Mouse (Mus musculus) megakaryocyte, adult 5-6 weeks (primary cell): ENCODE measurements around the gene Sphk1. TPM values are rescaled to one million over a fixed set of nuclear protein-coding genes. Genes with fewer than 3 reads are reported as not detected.

ENCODE experiments used
- ATAC-seq: 2 replicates; pipeline ENCODE4 v1.8.0; 2016; ENCODE audit warnings: mild to moderate bottlenecking, inconsistent platforms; ENCODE audit not compliant: poor library complexity, severe bottlenecking
- total RNA-seq, 2 experiments: library from RNA; stranded (forward) in 1 of 2; stranded (reverse) in 1 of 2; fragments of 153-499, 151-499 nt in 1 of 2; fragments of 221-1000, 200-1000 nt in 1 of 2; gene quantifications; 2 replicates each; pipeline versions ENCODE4 v1.2.3 to v1.2.4; 2015 to 2017

The Sphk1 gene
- total RNA-seq, 2 experiments from 2014 or later, result 0.60 to 1.7 TPM

DNA sequence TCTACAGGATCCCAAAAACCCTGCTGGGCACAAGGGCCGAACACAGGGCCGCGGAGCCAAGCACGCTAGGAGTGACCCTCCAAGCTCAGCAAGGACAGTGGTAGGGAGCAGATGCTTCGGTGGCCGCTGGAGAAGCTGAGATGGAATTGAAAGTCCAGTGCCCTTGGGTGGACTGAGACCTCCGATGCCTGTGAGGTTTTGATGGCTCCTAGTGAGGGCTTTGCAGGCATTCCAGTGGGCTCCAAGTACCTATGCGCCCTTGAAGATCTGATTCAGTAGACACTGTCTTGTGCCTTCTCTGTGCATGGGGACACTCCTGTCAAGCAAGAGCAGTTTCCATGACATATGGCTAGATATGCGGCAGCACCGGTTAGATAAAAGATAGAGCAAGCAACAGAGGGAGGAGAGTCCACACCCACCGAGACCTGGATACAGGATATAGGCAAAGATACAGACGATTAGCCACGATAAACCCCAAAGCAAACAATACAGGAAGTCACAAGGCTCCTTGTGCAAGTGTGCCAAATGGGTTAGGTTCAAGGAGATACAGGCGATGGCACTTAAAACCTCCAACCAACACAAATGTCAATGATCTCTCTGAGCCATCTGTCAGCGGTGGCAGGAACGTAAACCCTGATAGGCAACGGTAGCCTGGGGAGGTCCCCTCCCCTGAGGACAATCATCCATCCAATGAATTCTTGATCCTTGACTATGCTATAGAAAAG is 24.4 kb upstream of the Sphk1 start:
- ATAC-seq, result peak; percentile 51

DNA sequence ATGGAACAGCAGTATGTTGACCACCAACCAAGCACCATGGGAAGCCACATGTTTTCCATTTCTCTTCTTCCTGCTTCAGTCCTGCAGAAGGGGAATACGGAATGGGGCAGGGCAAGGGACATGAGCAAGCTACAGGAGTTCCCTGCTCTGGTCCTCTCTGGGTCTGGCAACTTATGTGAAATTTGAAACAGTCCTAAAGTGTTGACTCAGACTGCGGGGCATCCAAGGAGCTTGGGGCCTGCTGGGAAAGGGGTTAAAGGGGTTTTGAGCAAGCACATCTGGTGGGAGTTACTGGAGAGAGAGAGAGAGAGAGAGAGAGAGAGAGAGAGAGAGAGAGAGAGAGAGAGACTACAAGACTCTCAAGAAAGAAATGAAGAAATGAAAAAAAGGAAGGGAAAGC is 22.0 kb upstream of the Sphk1 start:
- no peak for ATAC-seq

DNA sequence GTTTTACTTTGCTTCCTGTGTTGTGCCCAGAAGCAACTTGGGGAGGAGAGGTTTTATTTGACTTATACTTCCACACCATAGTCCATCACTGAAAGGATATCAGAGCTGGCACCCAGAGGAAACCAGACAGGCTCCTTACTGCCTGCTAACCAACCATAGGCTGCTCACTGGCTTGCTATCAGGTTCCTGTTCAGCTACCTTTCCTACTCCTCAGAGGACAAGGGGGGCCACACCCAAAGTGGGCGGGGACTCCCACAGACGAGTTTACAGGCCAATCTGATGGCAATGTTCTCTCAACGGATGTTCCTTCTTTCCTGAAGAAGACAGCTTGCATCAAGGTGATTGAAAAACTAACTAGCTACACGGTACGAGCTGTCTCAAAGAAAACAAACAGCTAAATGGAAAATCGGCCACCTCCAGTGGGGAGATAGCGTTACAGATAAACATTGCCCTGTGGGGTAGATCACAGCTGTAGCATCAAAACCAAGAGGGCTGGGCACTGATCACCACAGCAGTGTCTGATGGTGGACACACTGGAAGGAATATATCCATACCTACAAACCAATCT is 19.3 kb upstream of the Sphk1 start:
- no peak for ATAC-seq

DNA sequence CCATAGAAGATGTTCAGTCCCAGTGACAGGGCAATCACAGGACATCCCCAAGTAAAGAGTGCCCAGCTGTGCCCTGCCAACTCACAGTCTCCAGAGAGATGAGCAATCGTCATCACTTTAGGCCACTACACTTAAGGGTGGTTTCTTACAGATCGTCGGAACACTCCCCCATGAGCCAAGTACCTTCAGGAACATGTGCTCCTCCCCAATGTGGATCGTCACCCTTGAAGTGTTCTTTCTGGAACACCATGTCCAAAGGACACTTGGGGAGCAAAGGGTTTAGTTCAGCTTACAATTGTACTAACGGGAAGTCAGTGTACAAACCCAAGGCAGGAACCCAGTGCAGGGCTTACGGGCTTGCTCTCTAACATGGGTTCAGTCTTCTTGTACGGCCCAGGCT is 18.6 kb upstream of the Sphk1 start:
- no peak for ATAC-seq

DNA sequence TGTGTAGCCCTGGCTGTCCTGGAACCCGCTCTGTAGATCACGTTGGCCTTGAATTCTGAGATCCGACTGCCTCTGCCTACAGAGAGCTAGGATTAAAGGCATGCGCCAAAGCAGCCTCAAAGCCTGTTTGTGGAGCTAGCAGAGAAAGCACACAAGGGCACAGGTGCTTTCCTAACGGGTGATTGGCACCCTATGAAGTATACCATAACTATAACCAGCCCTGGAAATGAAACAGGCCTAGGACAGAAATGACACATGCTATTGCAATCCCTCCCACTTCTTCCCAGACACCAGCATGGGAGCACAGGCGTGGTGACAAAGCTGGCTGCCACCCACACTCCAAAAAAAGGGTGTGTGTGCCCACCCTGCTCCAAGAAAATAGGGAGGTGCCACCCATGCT is 17.7 kb upstream of the Sphk1 start:
- no peak for ATAC-seq

DNA sequence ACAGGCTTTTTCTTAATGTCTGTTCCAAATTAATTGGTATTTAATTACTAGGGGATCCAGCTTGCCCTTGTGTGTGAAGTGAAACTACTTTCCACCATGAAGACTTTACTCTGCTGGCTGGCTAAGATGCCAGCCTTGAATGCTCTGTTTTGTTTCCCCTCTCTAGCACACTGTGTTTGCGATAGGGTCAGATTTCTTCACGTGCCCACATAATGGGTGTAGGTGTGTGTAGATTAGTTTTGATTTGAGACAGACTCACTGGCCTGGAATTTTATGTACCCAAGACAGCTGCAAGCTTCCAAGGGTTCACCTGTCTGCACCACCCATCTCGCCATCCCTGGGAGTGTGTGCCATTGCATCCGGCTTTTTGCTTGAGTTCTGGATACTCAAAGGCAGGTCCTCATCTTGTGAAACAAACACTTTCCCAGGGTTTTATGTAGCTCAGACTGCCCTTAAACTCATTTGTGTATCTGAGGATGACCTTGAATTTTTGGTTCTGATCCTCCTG is 17.1 kb upstream of the Sphk1 start:
- ATAC-seq, result no peak

DNA sequence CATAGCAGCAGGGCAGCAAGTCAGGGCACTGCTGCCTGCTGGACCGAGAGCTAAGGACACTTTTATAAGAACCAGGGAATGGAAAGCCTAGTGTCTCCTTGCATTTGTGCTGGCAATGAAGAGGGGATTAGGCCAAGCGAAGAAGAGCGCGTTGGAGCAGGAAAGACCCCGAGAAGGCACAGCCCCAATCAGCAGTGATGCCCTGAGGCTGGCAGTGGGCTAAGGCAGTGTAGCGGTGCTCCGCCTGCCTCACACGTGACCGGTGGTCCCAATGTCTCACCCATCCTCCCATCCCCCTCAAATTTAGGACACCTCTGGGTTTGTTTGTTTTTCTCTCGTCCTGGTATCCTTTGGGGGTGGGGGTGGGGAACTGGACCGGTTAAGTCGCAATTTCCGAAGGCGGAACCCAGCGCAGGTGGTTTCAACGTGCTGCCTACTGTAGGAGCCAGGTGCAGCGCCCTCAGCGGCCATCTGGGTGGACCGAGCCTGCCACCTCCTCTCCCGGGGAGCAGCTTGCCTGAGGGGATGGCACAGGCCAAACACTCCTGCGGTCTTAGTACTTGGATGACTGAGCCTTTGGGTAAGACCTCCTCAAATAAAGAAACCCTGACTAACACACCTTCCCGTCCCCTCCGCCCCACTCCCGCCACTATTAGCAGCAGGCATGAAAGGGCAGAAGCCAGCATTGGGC is 15.2 kb upstream of the Sphk1 start:
- no peak for ATAC-seq

DNA sequence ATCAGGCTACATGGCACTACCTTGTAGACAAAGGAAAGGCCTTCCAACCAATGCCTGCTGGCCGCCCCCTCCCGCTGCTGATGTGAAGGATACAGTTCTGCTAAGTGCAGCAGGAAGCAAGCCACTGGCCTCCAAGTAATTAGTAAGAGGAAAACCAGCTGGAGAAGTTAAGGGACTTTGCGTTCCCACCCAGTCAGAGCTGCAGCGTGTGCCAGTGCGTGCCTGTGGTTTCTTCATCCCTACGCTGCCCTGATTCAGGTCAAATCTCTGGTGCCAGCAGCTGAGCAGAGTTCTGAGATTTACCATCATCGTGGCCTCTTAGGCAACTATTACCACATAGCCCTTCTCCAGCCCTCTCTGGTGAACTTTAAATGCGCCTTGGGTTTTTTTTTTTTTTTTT is 12.2 kb upstream of the Sphk1 start:
- ATAC-seq, result no peak

DNA sequence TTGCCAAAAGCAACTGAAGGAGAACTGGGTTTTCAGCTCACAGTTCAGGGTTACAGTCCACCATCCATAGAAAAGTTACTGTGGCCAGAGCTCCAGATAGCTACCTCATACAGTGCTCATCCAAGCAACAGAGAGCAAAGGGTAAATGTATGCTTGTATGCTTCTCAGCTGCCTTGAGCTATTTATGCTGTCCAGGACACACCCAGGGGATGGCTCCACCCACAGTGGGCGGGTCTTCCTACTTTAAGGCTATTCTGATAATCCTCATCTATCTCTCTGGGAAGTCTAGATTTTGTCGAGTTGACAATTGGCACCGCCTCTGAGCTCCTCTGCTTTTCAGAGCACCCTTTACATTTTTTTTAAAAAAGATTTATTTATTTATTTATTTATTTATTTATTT is 9.6 kb upstream of the Sphk1 start:
- no peak for ATAC-seq

DNA sequence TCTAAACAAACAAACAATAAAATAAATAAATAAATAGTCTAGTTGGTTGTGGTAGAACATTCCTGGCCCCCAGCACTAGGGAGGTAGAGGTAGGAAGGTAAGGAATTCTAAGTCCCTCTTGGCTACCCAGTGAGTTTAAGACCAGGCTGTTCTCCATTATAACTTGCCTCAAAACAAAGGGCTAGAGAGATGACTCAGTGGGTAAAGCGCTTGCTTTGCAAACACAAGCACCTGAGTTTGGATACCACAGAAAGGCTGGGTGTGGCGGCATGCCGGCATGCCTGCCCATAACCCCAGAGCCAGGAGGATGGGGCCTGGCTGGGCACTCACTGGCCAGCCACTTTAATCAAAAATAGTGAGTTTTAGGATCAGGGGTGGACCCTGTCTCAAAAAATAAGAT is 8.7 kb upstream of the Sphk1 start:
- no peak for ATAC-seq

DNA sequence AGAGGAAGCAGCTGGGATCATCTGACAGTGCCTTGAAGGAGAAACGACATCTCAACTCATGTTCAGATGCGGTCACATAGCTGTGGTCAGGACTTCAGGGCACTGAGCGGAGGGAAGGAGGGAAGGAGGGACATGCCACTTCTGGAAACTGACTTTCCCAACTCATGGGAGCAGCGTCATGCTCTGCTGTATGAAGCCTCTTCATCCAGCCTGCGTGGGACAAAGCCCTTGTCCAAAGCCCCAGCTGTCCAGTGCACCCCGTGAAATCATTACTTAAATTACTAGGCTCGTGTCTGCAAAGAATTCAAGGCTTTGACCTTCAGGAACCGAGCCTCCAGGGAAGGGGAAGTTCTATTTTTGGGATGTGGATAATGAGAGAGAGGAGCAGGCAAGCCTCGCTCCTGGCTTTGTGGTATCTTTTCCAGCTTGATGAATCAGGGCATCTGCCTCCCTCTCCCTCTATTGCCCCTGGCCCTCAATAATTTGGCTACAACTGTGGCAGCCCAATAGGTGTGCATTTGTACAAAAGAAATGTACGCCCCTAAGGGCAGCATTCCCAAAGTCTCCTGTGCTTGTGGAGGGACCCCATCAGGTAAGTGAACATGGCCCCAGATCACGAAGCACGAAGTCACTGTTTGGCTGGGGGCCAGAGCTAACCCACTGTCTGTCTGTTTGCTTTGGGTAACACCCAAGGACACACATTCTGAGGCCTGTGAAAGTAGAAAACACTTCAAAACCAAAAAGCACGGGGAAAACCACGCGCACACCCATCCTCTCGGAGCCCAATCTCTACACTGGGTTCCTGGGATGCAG is 7.6 kb upstream of the Sphk1 start:
- ATAC-seq, result no peak

DNA sequence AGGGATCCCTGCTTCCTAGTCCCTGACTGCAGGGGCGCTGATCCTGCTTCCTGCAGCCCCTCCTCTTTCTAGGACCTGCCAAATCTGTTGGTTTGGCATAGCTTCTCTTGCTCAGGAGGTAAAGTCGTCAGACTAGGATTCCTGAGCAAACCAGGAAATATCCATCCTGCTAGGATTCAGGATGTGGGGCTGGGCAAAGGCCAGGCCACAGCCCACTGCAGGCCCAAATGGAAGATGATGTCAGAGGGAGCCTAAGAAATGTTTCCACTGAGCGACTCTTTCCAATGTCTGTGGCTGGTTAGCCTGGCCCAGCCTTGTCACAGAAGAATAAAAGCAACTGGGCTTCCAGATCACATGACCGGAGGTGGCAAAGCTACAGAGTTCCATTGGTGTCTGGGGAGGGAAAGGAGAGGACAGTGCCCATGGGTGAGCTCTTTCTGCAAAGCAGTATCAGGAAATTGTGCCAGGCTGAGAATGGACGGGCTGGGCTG is 7.0 kb upstream of the Sphk1 start:
- ATAC-seq, result no peak

DNA sequence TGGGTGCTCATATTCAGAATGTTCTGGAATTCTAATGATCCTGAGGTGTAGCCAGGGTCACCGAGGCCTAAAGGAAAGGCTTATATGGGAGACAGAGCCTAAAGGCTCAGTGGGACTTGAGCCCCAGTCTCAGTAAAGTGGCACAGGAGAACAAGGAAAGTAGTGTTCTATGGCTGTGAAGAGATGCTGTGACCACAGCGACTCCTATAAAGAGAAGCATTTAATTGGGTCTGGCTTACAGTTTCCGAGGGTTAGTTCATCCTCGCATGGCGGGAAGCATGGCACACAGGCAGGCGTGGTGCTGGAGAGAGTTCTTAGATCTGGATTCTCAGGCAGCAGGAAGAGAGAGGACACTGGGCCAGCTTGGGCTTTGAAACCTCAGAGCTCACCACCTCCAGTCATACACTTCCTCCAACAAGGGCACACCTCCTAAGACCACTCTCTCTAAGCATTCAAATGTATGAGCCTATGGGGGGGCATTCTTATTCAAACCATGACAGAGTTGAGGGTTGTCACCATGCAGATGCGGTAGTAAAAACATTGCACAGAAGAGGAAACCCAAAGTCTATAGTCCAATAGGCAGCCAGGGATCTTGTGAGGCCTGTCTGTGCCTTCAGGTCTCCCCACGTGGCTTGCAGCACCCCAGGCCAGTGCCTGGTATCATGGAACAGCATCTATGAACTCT is 1.9 kb upstream of the Sphk1 start:
- no peak for ATAC-seq

DNA sequence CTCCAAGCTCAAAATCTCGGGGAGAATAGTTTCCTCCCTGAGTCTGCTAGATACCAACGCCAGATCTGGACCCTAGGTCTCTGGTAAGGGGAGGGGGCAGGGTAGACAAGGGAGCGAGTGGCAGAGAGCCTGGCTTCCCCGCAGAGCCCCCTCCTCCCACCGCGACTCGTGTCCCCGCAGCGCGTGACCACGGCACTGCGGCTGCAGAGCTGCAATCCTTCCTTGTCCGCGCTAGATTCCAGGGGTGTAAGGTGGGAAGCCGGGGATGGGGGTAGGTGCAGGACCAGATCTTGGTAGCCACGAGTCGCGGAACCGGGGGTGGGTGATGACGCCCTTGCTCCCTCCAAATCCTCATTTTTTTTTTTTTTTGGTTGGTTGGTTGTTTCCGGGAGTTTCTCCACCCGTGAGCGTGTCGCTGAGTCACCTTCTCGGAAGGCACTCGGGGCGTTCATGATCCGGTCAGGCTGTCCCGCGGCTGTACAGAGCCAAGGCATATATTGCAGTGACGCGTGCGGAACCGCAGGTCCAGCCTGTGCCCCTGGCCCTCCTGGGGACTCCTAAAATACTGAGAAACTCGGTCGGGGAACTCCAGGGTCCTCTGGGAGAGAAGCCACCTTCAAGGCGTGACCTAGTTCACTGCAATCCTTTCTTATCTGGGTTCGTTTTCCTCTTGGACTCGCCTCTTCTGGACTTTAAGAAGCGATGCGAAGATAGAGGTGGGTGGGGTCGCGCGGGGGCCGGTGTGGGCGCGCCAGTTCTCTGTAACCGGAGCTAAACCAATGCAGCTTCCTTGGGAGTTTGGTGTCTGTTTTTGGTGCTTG is 856 bp downstream of the Sphk1 start:
- ATAC-seq, result no peak

DNA sequence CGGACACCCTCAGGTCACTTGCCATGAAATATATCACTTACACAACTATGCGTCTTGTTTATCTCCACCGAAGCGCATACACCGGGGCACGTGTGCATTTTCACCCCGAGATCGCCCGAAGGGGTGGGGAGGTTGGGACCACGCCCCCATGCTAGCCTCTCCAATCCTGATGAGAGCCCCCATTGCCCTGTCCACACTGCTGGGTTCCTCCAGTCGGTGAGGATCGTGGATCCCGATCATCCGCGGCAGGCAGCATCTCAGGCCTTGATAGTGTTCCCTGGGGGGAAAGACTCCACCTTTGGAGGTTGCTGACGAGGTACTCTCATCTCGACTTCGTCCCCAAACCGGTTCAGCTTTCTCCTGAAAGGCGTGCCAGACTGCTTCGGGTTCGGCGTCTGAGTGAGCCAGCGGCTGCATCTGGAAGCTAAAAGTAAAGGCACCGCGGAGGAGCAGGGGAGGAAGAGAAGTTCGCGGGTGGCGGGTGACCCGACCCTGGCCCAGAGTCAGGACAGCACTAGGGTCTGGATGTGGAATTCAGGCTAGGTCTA is 1.6 kb downstream of the Sphk1 start:
- no peak for ATAC-seq

DNA sequence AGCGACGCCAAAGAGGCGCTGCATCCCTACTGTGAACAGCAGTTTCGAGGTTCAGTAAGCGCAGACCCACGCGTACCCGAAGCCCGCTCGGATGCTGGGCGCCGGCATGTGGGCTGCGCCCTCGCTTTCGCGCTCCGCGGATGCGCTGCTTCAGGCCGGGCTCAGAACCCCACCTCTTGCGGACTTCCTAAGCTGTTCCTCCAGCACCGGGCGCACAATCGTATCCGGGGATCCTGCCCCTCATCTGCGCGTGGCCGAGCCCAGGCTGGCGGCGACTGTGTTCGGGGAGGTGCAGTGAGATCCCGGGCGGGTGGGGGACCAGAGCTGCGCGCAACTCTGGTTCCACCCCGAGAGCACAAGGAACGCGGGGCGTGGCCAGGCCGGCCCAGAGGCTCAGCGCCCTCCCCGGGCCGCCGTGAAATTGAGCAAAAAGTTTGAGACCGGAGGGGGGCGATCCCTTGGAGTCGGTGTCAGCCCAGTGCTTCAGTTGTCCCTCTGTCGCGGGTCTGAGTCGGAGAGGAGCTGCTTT is 2.1 kb downstream of the Sphk1 start:
- ATAC-seq, result peak; percentile 26; the same call in 1 of the 2 replicates

DNA sequence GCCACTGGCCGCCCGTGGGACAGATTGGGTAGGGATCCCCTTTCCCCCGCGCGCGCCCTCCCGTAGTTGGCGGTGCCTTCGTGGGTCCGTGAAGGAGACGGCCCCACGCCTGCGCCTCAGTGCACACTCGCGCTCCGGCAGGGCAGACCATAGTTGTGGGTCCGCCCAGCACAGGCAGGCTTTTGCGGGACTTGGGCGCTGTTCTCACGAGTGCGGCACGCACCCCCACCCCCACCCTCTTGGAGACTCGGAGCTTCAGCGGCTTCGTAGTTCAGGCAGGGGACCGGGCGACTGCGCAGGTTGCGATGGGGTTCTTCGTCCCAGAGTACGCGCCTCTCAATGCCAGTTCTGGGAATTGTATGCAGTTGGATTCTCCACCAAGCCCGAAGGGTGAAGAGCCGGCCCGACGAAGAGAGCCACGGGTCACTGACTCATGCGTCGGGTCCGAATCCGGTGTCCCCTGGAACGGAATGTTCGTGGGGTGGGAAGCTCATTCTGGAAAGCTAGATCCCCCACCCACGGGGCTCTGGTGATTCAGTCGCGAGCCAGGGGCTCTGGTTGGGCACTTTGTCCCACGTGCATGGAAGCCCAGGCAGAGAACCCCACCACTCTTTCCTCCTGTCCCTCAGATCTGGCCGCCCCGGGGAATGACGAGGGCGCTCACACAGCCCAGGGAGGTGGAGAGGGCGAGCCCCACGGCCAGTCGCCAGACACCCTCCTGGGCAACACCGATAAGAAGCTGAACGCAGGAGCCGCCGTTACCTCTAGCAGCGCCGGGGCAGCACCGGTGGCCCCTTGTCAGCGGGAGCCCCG is 2.8 kb downstream of the Sphk1 start:
- peak; percentile 36 for ATAC-seq

DNA sequence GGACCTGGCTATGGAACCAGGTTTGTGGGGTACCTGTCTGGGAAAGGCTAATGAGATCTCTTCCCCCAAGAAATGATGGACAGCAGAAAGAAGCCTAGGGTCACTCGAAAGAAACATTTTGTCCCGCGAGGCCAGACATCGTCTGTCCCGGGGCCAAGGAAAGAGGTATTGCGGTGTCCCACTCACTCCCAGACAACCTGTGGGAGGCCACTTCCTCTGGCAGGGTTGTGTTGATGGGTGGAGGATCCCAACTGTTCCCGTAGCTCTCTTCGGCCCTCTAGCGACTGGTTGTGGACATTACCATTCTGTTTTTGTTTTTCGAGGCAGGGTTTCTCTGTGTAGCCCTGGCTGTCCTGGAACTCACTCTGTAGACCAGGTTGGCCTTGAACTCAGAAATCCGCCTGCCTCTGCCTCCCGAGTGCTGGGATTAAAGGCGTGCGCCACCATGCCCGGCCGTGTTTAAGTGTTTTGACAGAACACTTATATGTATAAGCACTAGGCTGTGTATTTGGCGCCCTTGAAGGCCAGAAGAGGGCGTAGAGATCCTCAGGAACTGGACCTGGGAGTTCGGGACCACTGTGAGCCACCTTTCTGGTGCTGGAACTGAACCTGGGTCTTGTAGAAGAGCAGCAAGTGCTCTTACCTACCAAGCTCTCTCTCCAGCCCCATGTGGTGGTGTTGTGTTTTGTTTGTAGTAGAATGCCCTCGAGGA is 3.6 kb downstream of the Sphk1 start:
- ATAC-seq, result peak; percentile 71
